Mouse (Mus musculus) midbrain, embryonic 12.5 days (tissue): ENCODE measurements around the gene Akap13. TPM values are rescaled to one million over a fixed set of nuclear protein-coding genes. Genes with fewer than 3 reads are reported as not detected.
"Not testable (repeated sequence)": the region's sequence is repeated elsewhere in the genome, so short reads cannot be mapped to it uniquely, and the experiment has no call there.

Source experiments
- ATAC-seq: fragments of 200-750 bp; cut with Nextera tagmentation; 2 replicates; pipeline ENCODE4 v1.8.0; 2017; ENCODE audit warnings: low read depth, moderate TSS enrichment, moderate library complexity; ENCODE audit not compliant: low FRiP score
- H3K27ac ChIP-seq: fragments of 300-500 bp; sonication (generic); replicated peaks from 2 replicates; pipeline ENCODE4 v1.5.1; 2016; ENCODE audit warnings: mild to moderate bottlenecking
- H3K27me3 ChIP-seq: fragments of 300-500 bp; sonication (generic); 2 replicates; pipeline ENCODE4 v1.6.1; 2016; ENCODE audit warnings: mild to moderate bottlenecking
- H3K36me3 ChIP-seq: fragments of 300-500 bp; sonication (generic); 2 replicates; pipeline ENCODE4 v1.6.1; 2016
- H3K4me1 ChIP-seq: fragments of 300-500 bp; sonication (generic); 2 replicates; pipeline ENCODE4 v1.6.1; 2016
- H3K4me2 ChIP-seq: fragments of 300-500 bp; sonication (generic); replicated peaks from 2 replicates; pipeline ENCODE4 v1.6.1; 2016; ENCODE audit warnings: mild to moderate bottlenecking, moderate library complexity
- H3K4me3 ChIP-seq: fragments of 300-500 bp; sonication (generic); 2 replicates; pipeline ENCODE4 v1.5.1; 2016; ENCODE audit warnings: mild to moderate bottlenecking
- H3K9ac ChIP-seq: fragments of 300-500 bp; sonication (generic); replicated peaks from 2 replicates; pipeline ENCODE4 v1.6.1; 2016; ENCODE audit warnings: mild to moderate bottlenecking, moderate library complexity
- H3K9me3 ChIP-seq: fragments of 300-500 bp; sonication (generic); 2 replicates; pipeline ENCODE4 v1.6.1; 2016; ENCODE audit warnings: mild to moderate bottlenecking
- WGBS: fragments of 180-500 bp; shearing (Covaris S2); methylation state at CpG from one replicate; pipeline ENCODE4 v1.1.7; 2016; 5-methylcytosine and 5-hydroxymethylcytosine counted together
- polyA plus RNA-seq: library from polyadenylated mRNA; unstranded; fragments of >200 nt; fragmentation: Nextera tagmentation; extraction: Ambion mirVana; gene quantifications from 2 replicates; pipeline ENCODE4 v1.2.1, GENCODE M21; 2016

Gene Akap13
- polyA plus RNA-seq, 1 experiment from 2014 or later = 32.9 TPM

DNA sequence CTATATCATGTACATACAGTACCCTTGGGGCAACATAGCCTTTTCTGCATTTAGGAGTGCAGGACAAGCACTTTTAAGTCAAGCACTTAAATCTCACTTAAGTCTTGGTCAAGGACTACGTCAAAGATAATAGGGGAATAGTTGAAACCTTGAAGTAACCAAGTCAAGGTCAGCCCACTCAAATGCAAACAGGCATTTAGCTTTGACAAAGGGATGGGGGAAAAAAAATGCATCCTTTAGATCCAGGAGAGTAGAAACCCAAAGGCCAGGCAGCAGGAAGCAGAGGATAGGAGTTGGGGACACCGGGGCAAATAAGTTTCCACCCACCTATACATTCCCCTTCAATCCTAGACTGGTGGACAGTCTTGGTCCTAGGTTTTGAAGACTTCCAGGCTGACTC is 322.7 kb downstream of the Akap13 start:
- Histone ChIP-seq H3K4me2 (no peak overlapping the region), H3K4me3 (no peak overlapping the region), H3K27me3 (no peaks in the 10 kb centered on the region), H3K36me3 (no peaks in the 10 kb centered on the region), H3K9me3 (no peaks in the 10 kb centered on the region), H3K27ac (no peak overlapping the region), H3K4me1 (peaks cover 8% of the 10 kb centered on the region; the same call in 1 of the 2 replicates), H3K9ac (no peak overlapping the region)
- ATAC-seq = no peak
- 85% methylated on average over 2 of the region's 2 CpGs for WGBS

GRCm38 (mm10) chr7:75780812-75781211 is 325.5 kb downstream of the Akap13 start:
- no peaks in the 10 kb centered on the region for H3K9me3 ChIP-seq
- H3K27ac ChIP-seq = no peak overlapping the region
- ATAC-seq = no peak
- no peak overlapping the region for H3K9ac ChIP-seq
- H3K36me3 ChIP-seq = no peaks in the 10 kb centered on the region
- WGBS = 37% methylated on average over 2 of the region's 5 CpGs
- peak overlapping the region; percentile 57 for H3K4me2 ChIP-seq
- no peaks in the 10 kb centered on the region for H3K27me3 ChIP-seq
- no peak overlapping the region for H3K4me3 ChIP-seq
- peaks cover 8% of the 10 kb centered on the region; the same call in 1 of the 2 replicates for H3K4me1 ChIP-seq

DNA sequence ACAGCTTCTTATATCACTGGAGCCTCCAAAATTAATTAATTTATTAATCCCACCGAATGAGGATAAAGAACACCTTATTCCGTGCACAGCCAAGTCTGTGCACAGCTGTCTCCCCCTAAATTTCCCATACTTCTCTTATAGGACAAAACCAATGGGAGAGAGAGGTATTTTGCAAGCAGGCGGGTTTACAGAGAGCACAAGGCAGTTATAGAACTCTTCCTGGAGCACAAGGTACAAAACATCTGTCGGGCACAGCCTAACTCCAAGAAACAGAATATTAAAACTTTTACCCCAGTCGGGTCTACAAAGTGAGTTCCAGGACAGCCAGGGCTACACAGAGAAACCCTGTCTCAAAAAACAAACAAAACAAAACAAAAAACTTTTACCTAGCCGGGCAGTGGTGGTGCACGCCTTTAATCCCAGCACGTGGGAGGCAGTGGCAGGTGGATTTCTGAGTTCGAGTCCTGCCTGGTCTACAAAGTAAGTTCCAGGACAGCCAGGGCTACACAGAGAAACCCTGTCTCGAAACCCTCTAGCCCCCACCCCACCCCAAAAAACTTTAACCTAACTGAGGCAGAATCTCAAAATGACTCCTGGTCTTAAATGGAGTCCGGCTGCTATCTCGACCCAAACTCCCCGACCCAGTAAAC is 326.1 kb downstream of the Akap13 start:
- peak overlapping the region; percentile 49 for H3K4me3 ChIP-seq
- no peaks in the 10 kb centered on the region for H3K27me3 ChIP-seq
- H3K9me3 ChIP-seq = no peaks in the 10 kb centered on the region
- no peaks in the 10 kb centered on the region for H3K36me3 ChIP-seq
- H3K9ac ChIP-seq = peak overlapping the region; percentile 57
- 7% methylated on average over 13 of the region's 13 CpGs for WGBS
- no peak overlapping the region for H3K27ac ChIP-seq
- peak overlapping the region; percentile 57 for H3K4me2 ChIP-seq
- H3K4me1 ChIP-seq = peaks cover 8% of the 10 kb centered on the region; the same call in 1 of the 2 replicates
- peak; percentile 10; the same call in 1 of the 2 replicates for ATAC-seq

DNA sequence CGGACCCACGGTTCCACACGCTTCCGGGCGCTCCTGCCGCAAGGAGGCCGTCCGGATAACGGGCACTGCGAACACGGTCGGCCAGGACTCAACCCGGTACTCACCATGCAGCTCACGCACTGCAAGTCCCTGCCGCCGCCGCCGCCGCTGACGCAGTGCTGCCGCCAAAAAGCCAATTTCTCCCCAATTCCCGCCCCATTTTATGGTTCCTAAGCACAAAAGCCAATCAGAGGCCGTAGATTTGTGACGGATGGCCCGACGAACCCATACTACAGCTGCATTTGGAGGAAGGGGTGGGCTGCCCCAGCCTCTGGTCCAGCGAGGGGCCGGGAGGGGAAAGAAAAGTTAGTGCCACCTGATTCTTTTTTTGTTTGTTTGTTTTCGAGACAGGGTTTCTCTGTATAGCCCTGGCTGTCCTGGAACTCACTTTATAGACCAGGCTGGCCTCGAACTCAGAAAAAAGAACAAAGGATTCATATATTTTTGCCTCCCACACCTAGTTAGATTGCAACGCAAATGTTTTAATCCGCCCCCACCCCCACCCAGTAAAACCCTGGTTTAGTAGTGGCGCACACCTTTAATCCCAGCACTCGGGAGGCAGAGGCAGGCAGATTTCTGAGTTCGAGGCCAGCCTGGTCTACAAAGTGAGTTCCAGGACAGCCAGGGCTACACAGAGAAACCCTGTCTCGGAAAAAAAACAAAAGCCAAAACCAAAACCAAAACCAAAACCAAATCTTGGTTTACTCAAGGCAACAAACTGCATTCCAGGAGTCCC is 326.8 kb downstream of the Akap13 start:
- WGBS = 12% methylated on average over 36 of the region's 36 CpGs
- peak; percentile 96 for ATAC-seq
- Histone ChIP-seq H3K4me1 (peaks cover 8% of the 10 kb centered on the region; the same call in 1 of the 2 replicates), H3K4me3 (peak overlapping the region; percentile 49), H3K27me3 (no peaks in the 10 kb centered on the region), H3K36me3 (no peaks in the 10 kb centered on the region), H3K9me3 (no peaks in the 10 kb centered on the region), H3K4me2 (peak overlapping the region; percentile 57), H3K27ac (no peak overlapping the region), H3K9ac (peak overlapping the region; percentile 57)

DNA sequence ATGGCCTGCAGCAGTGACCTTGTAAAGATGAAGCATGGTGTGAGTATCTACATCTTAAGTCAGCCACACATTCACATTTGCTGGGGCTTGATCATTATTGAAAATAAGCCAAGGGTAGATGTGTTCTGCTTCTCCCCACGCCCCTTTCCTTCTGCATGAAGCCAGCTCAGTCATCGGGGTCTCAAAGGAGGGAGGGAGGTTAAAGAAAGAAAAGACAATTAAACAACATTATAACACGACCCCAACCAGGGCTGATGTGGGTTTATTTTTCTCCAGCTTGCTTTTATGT is 327.3 kb downstream of the Akap13 start:
- Histone ChIP-seq H3K27me3 (no peaks in the 10 kb centered on the region), H3K4me3 (no peak overlapping the region), H3K4me1 (peaks cover 8% of the 10 kb centered on the region; the same call in 1 of the 2 replicates), H3K4me2 (no peak overlapping the region), H3K9ac (no peak overlapping the region), H3K27ac (no peak overlapping the region), H3K9me3 (no peaks in the 10 kb centered on the region), H3K36me3 (no peaks in the 10 kb centered on the region)
- 92% methylated on average over 3 of the region's 3 CpGs for WGBS
- ATAC-seq = no peak

DNA sequence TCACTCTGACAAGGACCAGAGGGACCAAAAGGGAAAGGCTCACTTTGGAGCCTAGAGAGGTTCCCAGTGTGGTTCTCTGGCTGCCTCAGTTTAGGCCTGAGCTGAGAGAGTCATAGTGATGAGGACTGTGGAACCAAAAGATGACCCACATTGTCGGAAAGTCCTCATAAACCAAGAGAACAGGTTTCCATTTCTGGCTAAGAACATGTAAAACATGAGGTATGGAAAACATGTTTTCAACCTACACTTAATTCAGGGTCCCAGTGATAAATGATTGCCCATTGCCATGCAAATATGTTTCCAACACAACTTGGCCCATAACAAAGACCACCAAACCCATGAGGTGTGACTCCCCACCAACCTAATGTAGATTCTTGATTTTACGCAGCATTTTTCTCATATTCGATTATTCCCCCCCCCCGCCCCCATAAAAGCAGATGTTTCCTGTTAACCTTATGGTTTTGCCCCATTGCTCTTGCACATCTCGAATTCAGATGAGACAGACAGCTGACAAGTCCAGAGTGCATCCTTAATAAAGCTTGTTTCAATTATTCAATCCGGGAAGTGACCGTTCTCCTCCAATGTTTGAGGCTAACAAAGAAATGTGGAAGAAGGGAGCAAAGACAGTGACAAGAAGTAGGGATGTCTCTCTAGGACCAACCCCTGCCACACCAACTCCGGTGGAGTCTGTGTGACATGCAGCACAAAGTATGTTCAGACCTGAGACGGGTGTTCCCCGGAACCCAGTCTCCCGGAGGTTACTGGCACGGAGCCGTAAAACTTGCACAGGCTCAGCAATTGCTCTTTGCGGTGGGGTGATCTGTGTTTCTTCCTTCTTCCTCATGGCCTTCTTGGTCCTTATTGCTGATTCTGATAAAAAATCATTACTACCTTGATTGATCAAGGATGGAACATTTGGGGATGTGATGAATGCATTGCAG is 330.3 kb downstream of the Akap13 start:
- no peak for ATAC-seq
- Histone ChIP-seq H3K9me3 (no peaks in the 10 kb centered on the region), H3K4me1 (peaks cover 8% of the 10 kb centered on the region; the same call in 1 of the 2 replicates), H3K36me3 (no peaks in the 10 kb centered on the region), H3K27ac (no peak overlapping the region), H3K4me3 (no peak overlapping the region), H3K27me3 (no peaks in the 10 kb centered on the region), H3K9ac (no peak overlapping the region), H3K4me2 (no peak overlapping the region)
- 87% methylated on average over 14 of the region's 14 CpGs for WGBS

GRCm38 (mm10) chr7:75786812-75787211 is 331.5 kb downstream of the Akap13 start:
- Histone ChIP-seq H3K4me2 (no peak overlapping the region), H3K4me1 (no peaks in the 10 kb centered on the region), H3K27me3 (no peaks in the 10 kb centered on the region), H3K27ac (no peak overlapping the region), H3K4me3 (no peak overlapping the region), H3K9me3 (no peaks in the 10 kb centered on the region), H3K36me3 (no peaks in the 10 kb centered on the region), H3K9ac (no peak overlapping the region)
- 67% methylated on average over 1 of the region's 2 CpGs for WGBS
- ATAC-seq = no peak

DNA sequence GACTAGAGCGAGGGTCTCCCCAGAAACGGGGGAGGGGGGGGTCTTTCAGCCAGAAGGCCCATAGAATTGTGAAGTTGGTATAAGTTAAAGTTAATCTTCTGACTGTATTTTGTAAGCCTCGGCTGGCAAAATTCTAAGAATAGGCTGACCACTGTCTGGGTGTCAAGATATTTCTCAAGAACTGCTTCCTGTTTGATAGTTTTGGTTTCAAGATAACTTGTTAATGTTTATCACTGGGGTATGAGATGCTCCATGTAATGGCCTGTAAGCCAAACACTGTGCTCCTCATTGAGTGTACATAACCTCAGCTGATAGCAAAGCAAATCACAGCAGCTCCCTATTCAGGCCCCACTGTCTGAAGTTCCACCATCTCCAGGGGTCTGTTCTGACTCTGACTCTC is 332.0 kb downstream of the Akap13 start:
- Histone ChIP-seq H3K9me3 (no peaks in the 10 kb centered on the region), H3K4me1 (no peaks in the 10 kb centered on the region), H3K4me2 (no peak overlapping the region), H3K36me3 (no peaks in the 10 kb centered on the region), H3K4me3 (no peak overlapping the region), H3K27me3 (no peaks in the 10 kb centered on the region), H3K27ac (no peak overlapping the region), H3K9ac (no peak overlapping the region)
- WGBS = 78% methylated on average over 3 of the region's 3 CpGs
- ATAC-seq = no peak

- not testable (repeated sequence) for H3K36me3 ChIP-seq, H3K27ac ChIP-seq, H3K9ac ChIP-seq, H3K4me2 ChIP-seq, H3K27me3 ChIP-seq, H3K9me3 ChIP-seq, H3K4me3 ChIP-seq, H3K4me1 ChIP-seq, ATAC-seq
- WGBS = 83% methylated on average over 4 of the region's 7 CpGs
Observed at GRCm38 (mm10) chr7:75788069-75788800, 332.9 kb downstream of the Akap13 start.

GRCm38 (mm10) chr7:75788801-75789135 is 333.4 kb downstream of the Akap13 start:
- H3K27me3 ChIP-seq, H3K9me3 ChIP-seq, H3K4me2 ChIP-seq, H3K4me3 ChIP-seq, H3K9ac ChIP-seq, H3K27ac ChIP-seq, H3K36me3 ChIP-seq, H3K4me1 ChIP-seq, ATAC-seq: not testable (repeated sequence)
- WGBS = 85% methylated on average over 3 of the region's 3 CpGs

GRCm38 (mm10) chr7:75789746-75790145 is 334.4 kb downstream of the Akap13 start:
- no peak overlapping the region for H3K4me3 ChIP-seq
- 94% methylated on average over 6 of the region's 6 CpGs for WGBS

More at GRCm38 (mm10) chr7:75789746-75790145, 334.4 kb downstream of the Akap13 start:
- ATAC-seq = no peak
- Histone ChIP-seq H3K9me3 (no peaks in the 10 kb centered on the region), H3K27me3 (no peaks in the 10 kb centered on the region), H3K4me1 (no peaks in the 10 kb centered on the region), H3K27ac (no peak overlapping the region), H3K9ac (no peak overlapping the region), H3K36me3 (no peaks in the 10 kb centered on the region), H3K4me2 (no peak overlapping the region)
